Mouse (Mus musculus): ENCODE results near the gene Atp6v1fnb.

The Atp6v1fnb gene

DNA sequence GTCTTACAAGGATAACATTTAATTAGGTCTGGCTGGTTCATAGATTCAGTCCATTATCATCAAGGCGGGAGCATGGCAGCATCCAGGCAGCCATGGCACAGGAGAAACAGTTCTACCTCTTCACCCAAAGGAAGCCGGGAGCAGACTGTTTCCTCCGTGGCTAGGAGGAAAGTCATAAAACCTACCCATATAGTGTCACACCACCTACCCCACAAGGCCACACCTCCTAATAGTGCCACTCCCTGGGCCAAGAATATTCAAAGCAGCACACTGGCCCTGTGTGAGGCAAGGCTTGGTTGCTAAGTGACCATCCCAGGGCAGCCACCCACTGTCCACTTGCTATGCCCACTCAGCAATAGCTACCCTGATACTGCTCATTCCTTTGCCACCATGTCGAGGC, at the start of gene Atp6v1fnb:
Gene Atp6v1fnb (plus strand): TSS at position 301 of the 400 bp plus-strand sequence.
- in situ Hi-C loops (cut with MboI; ENCODE audit: unreplicated experiment in 2 of 2) = no loop called here

- in situ Hi-C loops (cut with MboI; ENCODE audit: unreplicated experiment in 2 of 2) = no loop called here
These were observed 46.1 kb upstream of the Atp6v1fnb start for GRCm38 (mm10) chr6:29425118-29425517.

DNA sequence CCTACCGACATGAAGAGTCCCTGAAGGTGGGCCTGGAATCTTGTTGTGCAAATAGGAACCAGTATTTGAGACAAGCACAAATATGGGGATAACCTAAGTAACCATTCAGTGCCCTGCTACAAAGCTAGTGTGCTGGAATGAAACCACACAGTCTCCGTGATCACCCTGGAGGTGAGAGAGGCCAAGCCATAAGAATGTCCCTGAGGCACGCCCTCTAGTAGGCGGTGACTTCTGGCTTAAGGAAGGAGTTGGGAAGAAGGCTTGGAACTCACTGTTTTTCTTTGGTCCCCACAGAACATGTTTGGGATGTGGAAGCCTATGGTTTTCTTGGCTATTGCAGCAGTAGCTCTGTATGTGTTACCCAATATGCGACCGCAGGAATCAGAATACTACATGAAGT, 44.9 kb upstream of the Atp6v1fnb start:
- in situ Hi-C loops (cut with MboI; ENCODE audit: unreplicated experiment in 2 of 2) = no loop called here

- in situ Hi-C loops (cut with MboI; ENCODE audit: unreplicated experiment in 2 of 2) = no loop called here
These were observed 43.1 kb upstream of the Atp6v1fnb start for GRCm38 (mm10) chr6:29428171-29428570.

GRCm38 (mm10) chr6:29430681-29431420, 40.4 kb upstream of the Atp6v1fnb start:
- in situ Hi-C loops (cut with MboI; ENCODE audit: unreplicated experiment in 2 of 2) = no loop called here

DNA sequence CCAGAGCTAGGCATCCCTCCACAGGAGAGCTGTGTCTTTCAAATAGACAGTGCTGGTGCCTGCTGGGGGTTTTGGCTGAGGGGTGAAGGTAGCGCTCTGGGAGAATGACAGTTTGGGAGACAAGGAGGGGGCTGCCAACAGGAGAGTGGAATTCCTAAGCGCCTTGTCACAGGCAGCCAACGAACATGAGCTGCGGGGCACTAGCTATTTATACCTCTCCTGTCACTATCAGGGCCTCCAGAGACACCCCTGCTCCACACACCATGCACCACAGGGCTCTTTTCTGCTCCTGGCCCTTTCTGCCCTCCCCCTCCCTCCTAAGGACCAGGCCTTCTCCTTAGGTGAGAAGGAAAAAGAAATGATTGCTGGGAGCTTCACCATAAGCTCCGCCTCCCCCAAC, 39.8 kb upstream of the Atp6v1fnb start:
- in situ Hi-C loops (cut with MboI; ENCODE audit: unreplicated experiment in 2 of 2) = no loop called here

- in situ Hi-C loops (cut with MboI; ENCODE audit: unreplicated experiment in 2 of 2) = no loop called here
These were observed 39.1 kb upstream of the Atp6v1fnb start for GRCm38 (mm10) chr6:29432156-29432555.

- in situ Hi-C loops (cut with MboI; ENCODE audit: unreplicated experiment in 2 of 2) = no loop called here
These were observed 38.6 kb upstream of the Atp6v1fnb start for GRCm38 (mm10) chr6:29432676-29433037.

GRCm38 (mm10) chr6:29433038-29433803, 38.0 kb upstream of the Atp6v1fnb start, which contains the start of gene Flnc:
Gene Flnc, plus strand, starts transcription at chr6:29433256.
- in situ Hi-C loops (cut with MboI; ENCODE audit: unreplicated experiment in 2 of 2) = no loop called here

DNA sequence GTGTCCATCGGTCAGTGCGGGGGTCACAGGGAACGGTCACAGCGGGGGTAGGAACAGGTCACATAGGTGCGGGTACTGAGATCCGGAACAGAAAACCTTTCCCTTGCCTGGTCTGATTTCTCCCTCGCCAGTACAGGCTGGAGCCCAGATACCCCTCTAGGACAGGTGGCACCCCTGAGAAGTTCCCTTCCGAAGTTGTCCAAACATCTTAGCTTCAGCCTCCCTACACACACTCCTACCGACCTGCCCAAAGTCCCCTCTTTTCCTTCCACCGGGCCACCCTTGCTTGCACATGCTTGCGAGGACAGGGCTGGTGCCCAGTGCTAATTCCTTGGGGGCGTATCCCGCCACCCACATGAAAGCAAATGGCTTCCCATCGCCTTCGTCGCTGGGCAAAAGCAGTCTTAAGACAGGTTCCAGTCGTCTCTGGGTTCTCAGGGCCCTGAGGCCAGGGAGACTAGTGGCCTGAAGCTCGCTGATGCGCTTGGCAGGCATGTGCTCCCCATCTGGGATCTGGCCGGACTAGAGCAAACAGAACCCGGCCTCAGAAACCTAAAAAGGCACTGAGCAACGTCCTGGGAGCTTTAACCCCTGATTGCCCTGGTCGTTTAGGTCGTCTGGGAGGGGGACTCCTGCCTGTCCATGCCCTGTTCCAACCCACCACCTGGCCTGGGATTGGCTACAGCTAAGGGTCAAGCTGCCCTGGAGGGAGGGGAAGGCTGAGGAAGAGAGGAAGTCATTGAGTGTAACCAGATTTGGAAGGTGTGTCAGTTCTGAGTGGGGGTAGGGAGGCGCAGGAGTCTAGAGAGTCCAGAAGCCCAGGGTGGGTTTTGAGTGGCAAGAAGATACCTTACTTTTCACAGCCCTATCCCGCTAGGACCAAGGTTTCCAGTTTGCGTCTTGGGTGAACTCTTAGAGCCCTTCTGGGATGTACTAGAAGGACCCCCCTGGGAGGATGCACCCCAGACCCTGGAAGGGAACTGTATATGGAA, 37.1 kb upstream of the Atp6v1fnb start:
- in situ Hi-C loops (cut with MboI; ENCODE audit: unreplicated experiment in 2 of 2) = no loop called here

DNA sequence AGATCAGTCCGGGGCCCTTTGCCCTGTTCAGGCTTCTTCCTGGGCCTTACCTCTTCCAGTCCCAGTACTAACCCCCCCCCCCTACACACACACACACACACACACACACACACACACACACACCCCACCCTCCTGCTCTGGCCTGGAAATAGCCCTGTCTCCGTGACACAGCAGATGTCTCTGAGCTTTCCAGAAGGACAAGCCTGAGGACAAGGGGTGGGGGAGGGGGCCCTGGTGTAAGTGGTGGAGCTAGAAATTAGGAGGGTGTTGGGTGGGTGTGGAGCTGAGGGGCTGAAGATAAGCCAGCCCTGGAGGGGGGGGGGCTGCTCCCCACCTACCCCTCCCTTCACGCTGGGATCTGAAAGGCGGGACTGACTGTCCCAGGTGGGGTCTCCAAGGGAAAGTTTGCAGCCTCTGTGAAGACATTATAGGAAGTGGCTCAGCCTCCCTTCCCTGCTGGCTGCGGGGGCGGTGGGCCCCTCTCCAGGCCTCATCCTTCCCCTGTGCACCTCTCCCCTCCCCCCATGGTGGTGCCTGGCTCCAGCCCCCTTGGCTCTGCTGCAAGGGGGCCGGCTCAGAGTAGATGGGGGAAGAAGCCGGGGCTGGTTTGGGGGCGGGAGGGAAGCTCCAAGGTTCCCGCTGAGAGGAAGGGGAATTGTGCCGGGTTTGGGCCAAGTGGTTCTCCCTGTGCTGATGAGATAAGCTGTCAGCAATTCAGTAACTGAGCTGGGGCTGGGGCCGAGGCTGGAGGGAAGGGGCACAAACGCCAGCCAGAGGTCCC, 36.1 kb upstream of the Atp6v1fnb start:
- in situ Hi-C loops (cut with MboI; ENCODE audit: unreplicated experiment in 2 of 2) = no loop called here

GRCm38 (mm10) chr6:29435940-29436451, 35.2 kb upstream of the Atp6v1fnb start:
- in situ Hi-C loops (cut with MboI; ENCODE audit: unreplicated experiment in 2 of 2) = no loop called here

DNA sequence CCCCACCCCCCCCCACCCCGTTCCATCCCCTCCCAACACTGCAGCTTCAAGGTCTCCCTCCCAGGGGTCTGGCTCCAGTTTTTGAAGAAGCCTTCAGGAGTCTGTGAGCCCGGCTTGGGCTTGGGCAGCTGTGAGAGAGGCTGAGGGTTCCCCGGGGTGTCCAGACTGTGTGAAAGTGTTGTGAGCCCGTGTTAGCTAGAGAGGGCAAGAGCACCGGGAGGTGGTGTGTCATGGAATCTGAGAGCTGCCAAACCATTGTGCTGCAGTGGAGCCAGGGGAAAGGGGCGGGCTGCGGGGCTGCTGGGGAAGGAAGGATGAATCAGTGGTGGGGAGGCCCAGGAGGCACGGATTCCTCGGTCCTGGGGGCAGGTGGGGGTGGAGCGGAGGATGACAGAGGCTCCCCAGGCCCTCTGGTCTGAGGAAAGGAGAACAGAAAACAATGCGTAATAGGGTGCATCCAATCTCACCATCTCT, 34.7 kb upstream of the Atp6v1fnb start:
- in situ Hi-C loops (cut with MboI; ENCODE audit: unreplicated experiment in 2 of 2) = no loop called here

GRCm38 (mm10) chr6:29439251-29439650, 32.0 kb upstream of the Atp6v1fnb start:
- in situ Hi-C loops (cut with MboI; ENCODE audit: unreplicated experiment in 2 of 2) = no loop called here

DNA sequence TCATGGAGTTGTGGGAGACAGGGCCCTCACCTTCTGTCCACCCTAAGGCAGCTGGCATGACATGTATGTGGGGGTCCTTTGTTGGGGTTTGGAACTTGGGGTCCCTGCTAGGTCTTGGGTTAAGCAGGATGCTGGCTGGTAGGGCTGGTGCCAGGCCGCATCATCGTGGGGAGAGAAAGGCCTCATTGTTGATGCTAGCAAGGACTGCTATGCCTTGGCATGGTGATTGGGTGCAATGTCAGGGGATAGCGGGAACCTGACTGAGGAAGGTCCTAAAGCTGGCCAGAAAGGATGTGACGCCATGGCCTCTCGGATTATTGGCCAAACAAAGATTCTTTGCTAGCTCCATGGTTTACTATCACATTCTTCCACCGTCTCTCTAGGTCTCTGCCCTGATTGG, 31.4 kb upstream of the Atp6v1fnb start:
- in situ Hi-C loops (cut with MboI; ENCODE audit: unreplicated experiment in 2 of 2) = no loop called here

GRCm38 (mm10) chr6:29444773-29445172, 26.5 kb upstream of the Atp6v1fnb start:
- in situ Hi-C loops (cut with MboI; ENCODE audit: unreplicated experiment in 2 of 2) = loop anchor here (5.0 kb wide), 1 partner anchor 208 kb away; no protein-coding TSS in a partner anchor

DNA sequence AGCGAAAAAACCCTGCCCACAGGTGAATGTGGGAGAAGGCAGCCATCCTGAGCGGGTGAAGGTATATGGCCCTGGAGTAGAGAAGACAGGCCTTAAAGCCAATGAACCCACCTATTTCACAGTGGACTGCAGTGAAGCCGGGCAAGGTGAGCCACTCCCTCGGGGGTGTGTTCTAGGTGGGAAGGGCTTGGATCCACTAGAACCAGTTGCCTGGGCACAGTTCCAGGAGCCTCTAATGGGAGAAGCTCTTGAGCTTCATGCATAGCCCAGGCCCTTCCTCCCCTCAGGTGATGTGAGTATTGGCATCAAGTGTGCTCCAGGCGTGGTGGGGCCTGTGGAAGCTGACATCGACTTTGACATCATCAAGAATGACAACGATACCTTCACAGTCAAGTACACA, 25.9 kb upstream of the Atp6v1fnb start:
- in situ Hi-C loops (cut with MboI; ENCODE audit: unreplicated experiment in 2 of 2) = loop anchor here (5.0 kb wide), 1 partner anchor 207 kb away; no protein-coding TSS in a partner anchor

- in situ Hi-C loops (cut with MboI; ENCODE audit: unreplicated experiment in 2 of 2) = loop anchor here (5.0 kb wide), 1 partner anchor 202 kb away; no protein-coding TSS in a partner anchor
These were observed 21.4 kb upstream of the Atp6v1fnb start for GRCm38 (mm10) chr6:29449858-29450257.

DNA sequence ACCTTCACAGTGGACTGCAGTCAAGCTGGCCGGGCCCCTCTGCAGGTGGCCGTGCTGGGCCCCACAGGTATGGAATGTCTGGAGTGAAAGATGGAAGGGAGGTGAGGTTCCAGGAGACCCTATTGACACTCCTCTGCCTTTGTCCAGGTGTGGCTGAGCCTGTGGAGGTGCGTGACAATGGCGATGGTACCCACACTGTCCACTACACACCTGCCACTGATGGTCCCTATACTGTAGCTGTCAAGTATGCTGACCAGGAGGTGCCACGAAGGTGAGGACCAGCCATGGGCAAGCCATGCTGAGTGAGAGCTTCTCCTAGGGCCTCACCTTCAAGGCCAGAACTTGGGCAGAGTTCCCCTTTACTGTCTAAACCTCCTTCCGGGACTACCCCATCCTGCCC, 20.6 kb upstream of the Atp6v1fnb start:
- in situ Hi-C loops (cut with MboI; ENCODE audit: unreplicated experiment in 2 of 2) = no loop called here
